In the genomic region with DNA sequence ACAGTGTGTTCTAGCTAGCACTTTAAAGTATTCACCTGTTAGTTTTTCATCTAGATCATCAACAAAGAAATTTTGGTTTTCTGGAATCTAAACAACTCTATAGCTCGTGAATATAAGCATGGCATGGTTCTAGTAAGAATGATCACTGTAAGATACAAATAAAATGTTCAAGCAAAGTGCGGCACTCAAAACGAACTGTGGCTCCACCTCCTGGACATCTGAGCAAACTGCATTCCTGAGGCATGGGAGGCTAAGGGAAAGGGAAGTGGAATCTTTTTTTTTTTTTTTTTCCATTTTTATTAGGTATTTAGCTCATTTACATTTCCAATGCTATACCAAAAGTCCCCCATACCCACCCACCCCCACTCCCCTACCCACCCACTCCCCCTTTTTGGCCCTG, we compare ENCODE assay signal across 8 mouse cellular contexts.
DNase-seq lines count a peak whose midpoint lies in the region; ATAC-seq lines count a peak whose summit lies in the region.
"Not testable (repeated sequence)": the region's sequence is repeated elsewhere in the genome, so short reads cannot be mapped to it uniquely, and the experiment has no call there.

No protein-coding gene starts in this region.

- not testable (repeated sequence) for H3K27me3 ChIP-seq in intestine, embryonic 14.5 days (replicated peaks; ENCODE audit: control insufficient read depth, insufficient read depth, low read length); limb, embryonic 11.5 days (ENCODE audit: control insufficient read depth, insufficient read depth, low read length); midbrain, embryonic 11.5 days (ENCODE audit: control insufficient read depth, insufficient read depth, low read length)

- H3K4me2 ChIP-seq in intestine, embryonic 14.5 days (ENCODE audit: low read length); limb, embryonic 11.5 days (ENCODE audit: low read depth, severe bottlenecking); midbrain, embryonic 11.5 days: not testable (repeated sequence)

- H3K4me1 ChIP-seq in intestine, embryonic 14.5 days (replicated peaks; ENCODE audit: control insufficient read depth, insufficient read depth, low read length); limb, embryonic 11.5 days (ENCODE audit: control insufficient read depth, insufficient read depth, low read length); midbrain, embryonic 11.5 days (ENCODE audit: control insufficient read depth, insufficient read depth, low read length): not testable (repeated sequence)

- not testable (repeated sequence) for H3K36me3 ChIP-seq in intestine, embryonic 14.5 days (ENCODE audit: control insufficient read depth, insufficient read depth, low read length); limb, embryonic 11.5 days (ENCODE audit: control insufficient read depth, insufficient read depth, low read length); midbrain, embryonic 11.5 days (ENCODE audit: control insufficient read depth, insufficient read depth, low read length)

- ATAC-seq in common myeloid progenitor, adult 5-6 weeks (replicated peaks; ENCODE audit: low read depth, poor library complexity, severe bottlenecking) = peak; percentile 95
- not testable (repeated sequence) for ATAC-seq in intestine, embryonic 14.5 days (replicated peaks; ENCODE audit: low FRiP score, low TSS enrichment, low read depth); limb, embryonic 11.5 days (ENCODE audit: insufficient number of reproducible peaks, low FRiP score, low TSS enrichment, low read depth); midbrain, embryonic 11.5 days (ENCODE audit: low FRiP score)

- H3K4me3 ChIP-seq in intestine, embryonic 14.5 days (ENCODE audit: low read depth, low read length); limb, embryonic 11.5 days (ENCODE audit: low read depth, low read length); midbrain, embryonic 11.5 days (ENCODE audit: low read depth, low read length): not testable (repeated sequence)

- H3K27ac ChIP-seq in intestine, embryonic 14.5 days (ENCODE audit: low read depth); limb, embryonic 11.5 days (replicated peaks; ENCODE audit: low read depth, low read length); midbrain, embryonic 11.5 days (ENCODE audit: low read depth, low read length): not testable (repeated sequence)

- not testable (repeated sequence) for H3K9me3 ChIP-seq in intestine, embryonic 14.5 days (ENCODE audit: control insufficient read depth, low read length); limb, embryonic 11.5 days (ENCODE audit: control insufficient read depth, low read length); midbrain, embryonic 11.5 days (ENCODE audit: control insufficient read depth, low read length)

- 13% methylated on average over 3 of the region's 3 CpGs for WGBS in intestine, embryonic 14.5 days
- 18% methylated on average over 3 of the region's 3 CpGs for WGBS in limb, embryonic 11.5 days
- 20% methylated on average over 3 of the region's 3 CpGs for WGBS in midbrain, embryonic 11.5 days

- not testable (repeated sequence) for H3K9ac ChIP-seq in intestine, embryonic 14.5 days (ENCODE audit: low read length); limb, embryonic 11.5 days (ENCODE audit: low read length); midbrain, embryonic 11.5 days (ENCODE audit: low read length)

- DNase-seq in 416B (ENCODE audit: low read depth) (peak; percentile 46), R1 (ENCODE audit: low read depth, low spot score) (peak; percentile 53)
- DNase-seq in forelimb bud, embryonic 11.5 days (ENCODE audit: low read depth, low spot score) = peak; percentile 10
- peak; percentile 66 for DNase-seq in intestine, embryonic 14.5 days (ENCODE audit: low spot score)
- DNase-seq in limb, embryonic 11.5 days (ENCODE audit: low spot score) = peak; percentile 36
- DNase-seq in midbrain, embryonic 11.5 days (ENCODE audit: low spot score, missing footprints) = peak; percentile 86
- peak; percentile 10 to 43 for DNase-seq in right cerebral cortex, adult 2 months (ENCODE audit: low spot score in 2 of 2)

Comparison
In these comparisons a context has a peak if more than half of its experiments do, and no peak if none do; other contexts are left out.
1. DNase-seq: peak in every context shown above with its lines; median percentile 86 in midbrain, embryonic 11.5 days; 66 in intestine, embryonic 14.5 days; 53 in R1; 46 in 416B; 36 in limb, embryonic 11.5 days; 26 in right cerebral cortex, adult 2 months; 10 in forelimb bud, embryonic 11.5 days.